Mouse (Mus musculus): Measurements from ENCODE around the gene Med26. TPM values are rescaled to one million over a fixed set of nuclear protein-coding genes. Genes with fewer than 3 reads are reported as not detected.

Gene Med26
- polyA plus RNA-seq (2016; fragmentation: Nextera tagmentation; extraction: Ambion mirVana) = 17.7 and 22.0 TPM in 2 replicates

DNA sequence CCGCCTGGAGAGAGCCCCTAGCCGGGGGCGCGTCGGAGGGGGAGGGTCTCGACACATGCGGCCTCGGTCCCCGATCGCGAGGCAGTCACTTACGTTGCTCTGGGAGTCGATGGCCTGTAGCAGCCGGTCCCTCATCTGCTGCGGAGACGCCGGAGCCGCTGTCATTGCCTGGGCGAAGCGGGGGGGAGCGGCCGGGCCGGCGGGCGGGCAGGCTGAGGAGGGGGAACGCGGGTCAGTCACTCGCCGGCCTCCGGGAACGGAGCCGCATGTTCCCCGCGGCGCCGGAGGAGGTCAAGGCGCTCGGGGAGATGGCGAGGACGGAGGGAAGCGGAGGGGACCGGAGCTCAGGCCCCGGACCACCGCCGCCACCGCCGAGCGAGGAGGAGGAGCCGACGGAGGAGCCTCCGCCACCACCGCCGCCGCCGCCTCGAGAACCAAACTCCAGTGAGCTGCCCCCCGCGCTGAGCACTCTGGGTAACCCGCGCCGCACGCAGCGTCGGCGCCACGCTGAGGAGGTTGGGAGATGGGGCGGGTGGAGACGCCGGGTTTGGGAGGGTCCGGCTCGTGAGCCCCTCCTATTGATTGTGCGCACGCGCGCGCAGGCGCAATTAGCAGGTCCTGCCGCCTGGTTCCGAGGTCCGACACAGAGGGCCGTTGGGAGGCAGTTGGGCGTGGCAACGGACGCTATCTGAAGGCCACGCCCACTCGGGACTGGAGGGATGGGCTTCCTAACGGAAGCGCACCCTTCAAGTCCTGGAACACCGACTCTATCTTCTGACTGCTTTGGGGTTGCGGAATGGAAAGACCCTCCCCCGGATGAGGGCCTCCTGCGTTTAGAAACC is at the start of gene Med26:
Gene Med26 (minus strand): TSS at position 469 of the 842 bp plus-strand sequence.
- peak; percentile 94 for ATAC-seq (ENCODE audit: low FRiP score)
- Histone ChIP-seq H3K4me3 (peak within 1 kb of the TSS; percentile 96), H3K9me3 (replicated peaks) (no peaks in the 10 kb centered on the region), H3K4me2 (replicated peaks) (peak within 1 kb of the TSS; percentile 97), H3K9ac (peak within 1 kb of the TSS; percentile 99), H3K27me3 (no peaks in the 10 kb centered on the region), H3K27ac (peak within 1 kb of the TSS; percentile 92), H3K4me1 (peaks cover 23% of the 10 kb centered on the region), H3K36me3 (peaks cover 3% of the 10 kb centered on the region; the same call in 1 of the 2 replicates)
- under 1% methylated on average over 75 of the region's 92 CpGs for WGBS

DNA sequence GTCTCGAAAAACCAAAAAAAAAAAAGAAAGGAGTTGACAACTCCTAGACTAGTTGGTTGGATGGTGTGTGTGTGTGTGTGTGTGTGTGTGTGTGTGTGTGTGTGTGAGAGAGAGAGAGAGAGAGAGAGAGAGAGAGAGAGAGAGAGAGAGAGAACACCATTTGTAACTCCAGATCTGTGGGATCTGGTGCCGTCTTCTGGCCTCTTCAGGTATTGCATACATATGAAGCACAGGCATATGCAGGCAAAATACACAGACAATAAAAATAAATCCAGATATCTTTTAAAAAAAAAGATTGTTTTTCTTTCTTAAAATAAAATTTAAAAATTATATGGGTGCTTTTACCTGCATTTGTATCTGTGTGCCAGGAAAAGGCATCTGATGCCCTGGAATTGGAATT is 42.1 kb upstream of the Med26 start:
- Histone ChIP-seq H3K4me3 (no peak overlapping the region), H3K9ac (no peak overlapping the region)
- 59% methylated on average over 2 of the region's 2 CpGs for WGBS

DNA sequence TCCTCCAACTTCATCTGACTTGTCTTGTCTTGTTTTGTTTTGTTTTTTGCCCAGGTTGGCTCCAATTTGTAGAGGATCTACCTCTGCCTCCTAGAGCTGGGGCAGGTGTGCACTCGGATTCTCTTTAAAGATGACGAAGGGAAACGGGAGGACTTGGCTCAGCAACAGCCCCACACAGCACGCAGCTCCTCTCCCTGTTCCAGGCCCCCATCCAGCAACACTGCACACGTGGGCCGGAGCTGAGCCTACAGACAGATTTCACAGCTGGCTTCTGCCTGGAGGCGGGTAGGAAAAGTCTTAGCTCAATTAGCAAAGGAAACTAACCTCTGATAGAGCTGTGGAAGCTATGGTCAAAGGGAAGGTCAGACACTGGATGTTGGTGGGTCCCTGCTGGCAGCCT is 41.2 kb upstream of the Med26 start:
- no peak overlapping the region for H3K4me2 ChIP-seq (replicated peaks)
- ATAC-seq (ENCODE audit: low FRiP score) = no peak
- no peaks in the 10 kb centered on the region for H3K9me3 ChIP-seq (replicated peaks)
- no peaks in the 10 kb centered on the region for H3K36me3 ChIP-seq
- H3K27ac ChIP-seq = no peak overlapping the region
- H3K4me1 ChIP-seq = no peaks in the 10 kb centered on the region
- no peak overlapping the region for H3K9ac ChIP-seq
- H3K27me3 ChIP-seq = no peaks in the 10 kb centered on the region
- 77% methylated on average over 7 of the region's 7 CpGs for WGBS
- no peak overlapping the region for H3K4me3 ChIP-seq

More for the DNA sequence above, 42.1 kb upstream of the Med26 start:
- Histone ChIP-seq H3K9me3 (replicated peaks) (no peaks in the 10 kb centered on the region), H3K27me3 (no peaks in the 10 kb centered on the region), H3K27ac (no peak overlapping the region), H3K36me3 (no peaks in the 10 kb centered on the region), H3K4me2 (replicated peaks) (no peak overlapping the region), H3K4me1 (no peaks in the 10 kb centered on the region)
- no peak for ATAC-seq (ENCODE audit: low FRiP score)

DNA sequence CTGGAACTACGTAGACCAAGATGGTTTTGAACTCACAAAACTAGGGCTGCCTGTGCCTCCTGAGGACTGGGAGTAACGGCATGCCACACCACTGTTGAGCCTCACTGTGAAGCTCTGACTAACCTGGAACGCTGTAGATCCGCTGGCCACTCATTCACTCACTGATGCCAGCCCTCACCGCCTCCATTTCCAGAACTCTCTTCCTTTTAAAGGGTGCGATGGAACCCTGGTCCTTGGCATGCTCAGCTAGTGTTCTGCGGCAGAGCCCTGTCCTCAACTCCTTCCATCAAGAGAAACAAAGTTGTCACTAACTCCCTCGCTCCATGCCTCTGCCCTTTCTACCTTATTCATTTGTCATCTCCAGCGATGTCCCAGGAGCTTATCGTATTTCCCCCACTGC is 40.8 kb upstream of the Med26 start:
- no peaks in the 10 kb centered on the region for H3K27me3 ChIP-seq
- no peak for ATAC-seq (ENCODE audit: low FRiP score)
- H3K9me3 ChIP-seq (replicated peaks) = no peaks in the 10 kb centered on the region
- H3K4me1 ChIP-seq = no peaks in the 10 kb centered on the region
- H3K27ac ChIP-seq = no peak overlapping the region
- H3K4me2 ChIP-seq (replicated peaks) = no peak overlapping the region
- H3K9ac ChIP-seq = no peak overlapping the region
- no peaks in the 10 kb centered on the region for H3K36me3 ChIP-seq
- H3K4me3 ChIP-seq = no peak overlapping the region
- WGBS = 90% methylated on average over 10 of the region's 10 CpGs

DNA sequence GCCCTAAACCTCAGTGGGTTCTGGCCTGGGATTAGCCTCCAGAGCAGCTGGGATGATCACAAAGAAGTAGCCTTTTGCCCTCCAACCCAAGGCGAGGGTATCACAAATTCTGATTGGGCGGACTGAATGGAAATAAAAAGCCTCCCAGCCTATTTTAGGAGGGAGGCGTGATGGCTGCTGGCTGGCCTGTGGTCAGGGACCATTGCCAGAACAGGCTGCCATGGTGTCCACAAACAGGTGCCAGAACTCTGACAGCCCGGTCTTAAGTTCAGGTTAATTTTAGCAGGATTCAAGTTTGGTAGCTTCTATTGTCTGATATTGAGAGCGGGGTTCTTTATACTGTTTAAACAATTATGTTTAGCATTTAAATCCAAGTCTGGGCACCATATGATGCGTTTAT is 39.7 kb upstream of the Med26 start:
- no peak for ATAC-seq (ENCODE audit: low FRiP score)
- WGBS = 75% methylated on average over 6 of the region's 6 CpGs
- no peaks in the 10 kb centered on the region for H3K27me3 ChIP-seq
- no peaks in the 10 kb centered on the region for H3K9me3 ChIP-seq (replicated peaks)
- no peaks in the 10 kb centered on the region for H3K36me3 ChIP-seq
- H3K27ac ChIP-seq = no peak overlapping the region
- no peaks in the 10 kb centered on the region for H3K4me1 ChIP-seq
- H3K4me2 ChIP-seq (replicated peaks) = no peak overlapping the region
- H3K9ac ChIP-seq = no peak overlapping the region
- no peak overlapping the region for H3K4me3 ChIP-seq

DNA sequence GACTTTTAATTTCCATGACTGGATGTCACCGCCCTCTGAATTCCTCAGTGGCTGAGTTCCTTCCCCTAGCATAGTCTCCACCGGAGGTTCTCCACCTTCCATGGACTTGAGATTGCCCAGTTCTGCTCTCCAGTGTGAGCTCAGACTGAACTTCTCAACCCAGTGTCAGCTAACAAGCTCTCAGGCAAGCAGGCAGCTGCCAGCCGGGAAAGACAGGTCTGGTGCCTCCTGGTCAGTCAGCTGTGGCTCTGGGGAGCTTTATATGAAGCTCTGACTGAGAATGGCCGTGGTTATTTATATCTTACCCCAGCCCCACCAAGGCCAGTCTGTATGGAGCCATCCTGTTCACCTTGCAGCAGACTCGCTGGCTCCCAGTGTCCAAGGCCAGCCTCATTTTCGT is 36.3 kb upstream of the Med26 start:
- H3K9me3 ChIP-seq (replicated peaks) = no peaks in the 10 kb centered on the region
- no peaks in the 10 kb centered on the region for H3K27me3 ChIP-seq
- H3K36me3 ChIP-seq = peaks cover 5% of the 10 kb centered on the region; the same call in 1 of the 2 replicates
- no peak overlapping the region for H3K4me2 ChIP-seq (replicated peaks)
- no peaks in the 10 kb centered on the region for H3K4me1 ChIP-seq
- no peak overlapping the region for H3K9ac ChIP-seq
- 81% methylated on average over 6 of the region's 6 CpGs for WGBS
- no peak for ATAC-seq (ENCODE audit: low FRiP score)
- no peak overlapping the region for H3K27ac ChIP-seq
- H3K4me3 ChIP-seq = no peak overlapping the region

DNA sequence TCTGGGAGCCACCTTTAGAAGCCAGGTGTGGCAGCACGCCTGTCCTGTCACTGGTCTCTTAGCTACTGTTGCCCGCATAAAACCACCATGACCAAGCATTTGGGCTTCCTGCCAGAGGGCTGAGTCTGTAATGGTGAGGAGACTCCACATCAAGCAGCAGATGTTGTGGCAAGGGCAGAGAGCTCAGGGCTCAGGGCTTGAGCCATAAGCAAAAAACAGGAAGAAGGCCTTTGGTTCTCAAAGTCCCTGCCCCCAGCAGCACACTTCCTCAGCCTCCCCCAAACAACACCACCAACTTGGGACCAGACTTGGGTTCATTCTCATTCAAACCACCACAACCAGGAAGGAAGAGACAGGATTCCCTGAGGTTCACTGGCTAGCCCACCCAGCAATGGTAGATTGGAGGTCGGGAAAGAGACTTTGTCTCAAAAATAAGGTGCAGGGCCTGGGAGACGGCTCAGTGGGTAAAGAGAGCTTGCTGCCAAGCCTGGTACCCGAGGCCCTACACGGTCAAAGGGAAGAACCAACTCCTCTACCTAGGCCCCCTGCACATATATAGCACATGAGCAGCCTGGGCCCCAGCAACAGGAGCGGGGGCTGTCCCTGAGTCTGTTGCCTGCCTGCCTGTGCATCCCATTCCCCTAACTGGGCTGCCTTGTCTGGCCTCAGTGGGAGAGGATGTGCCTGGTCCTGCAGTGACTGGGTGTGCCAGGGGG is 35.1 kb upstream of the Med26 start:
- H3K9ac ChIP-seq = no peak overlapping the region
- no peaks in the 10 kb centered on the region for H3K27me3 ChIP-seq
- no peak for ATAC-seq (ENCODE audit: low FRiP score)
- no peak overlapping the region for H3K27ac ChIP-seq
- H3K36me3 ChIP-seq = peaks cover 6% of the 10 kb centered on the region; the same call in 1 of the 2 replicates
- H3K9me3 ChIP-seq (replicated peaks) = no peaks in the 10 kb centered on the region
- 92% methylated on average over 7 of the region's 7 CpGs for WGBS
- no peak overlapping the region for H3K4me3 ChIP-seq
- no peaks in the 10 kb centered on the region for H3K4me1 ChIP-seq
- H3K4me2 ChIP-seq (replicated peaks) = no peak overlapping the region

DNA sequence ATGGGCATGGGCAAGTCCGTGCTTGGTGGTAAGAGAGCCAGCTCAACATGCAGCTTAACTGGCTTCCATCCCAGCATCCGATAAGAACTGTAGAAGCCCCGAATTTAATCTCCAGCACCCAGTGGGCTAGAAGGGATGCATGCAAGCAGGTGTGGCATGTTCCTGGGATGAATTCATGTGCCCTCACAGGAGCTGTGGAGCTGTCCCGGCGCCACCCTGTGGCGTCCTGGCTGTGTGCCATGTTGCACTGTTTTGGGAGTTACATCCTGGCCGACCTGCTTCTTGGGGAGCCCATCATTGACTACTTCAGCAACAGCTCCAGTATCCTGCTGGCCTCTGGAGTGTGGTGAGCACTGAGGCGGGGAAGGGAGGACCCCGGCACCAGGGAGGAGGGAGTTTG is 31.3 kb upstream of the Med26 start:
- 71% methylated on average over 9 of the region's 9 CpGs for WGBS
- Histone ChIP-seq H3K36me3 (peaks cover 6% of the 10 kb centered on the region; the same call in 1 of the 2 replicates), H3K27me3 (no peaks in the 10 kb centered on the region), H3K4me1 (no peaks in the 10 kb centered on the region), H3K4me2 (replicated peaks) (no peak overlapping the region), H3K9me3 (replicated peaks) (no peaks in the 10 kb centered on the region), H3K4me3 (no peak overlapping the region), H3K27ac (no peak overlapping the region), H3K9ac (no peak overlapping the region)
- no peak for ATAC-seq (ENCODE audit: low FRiP score)

DNA sequence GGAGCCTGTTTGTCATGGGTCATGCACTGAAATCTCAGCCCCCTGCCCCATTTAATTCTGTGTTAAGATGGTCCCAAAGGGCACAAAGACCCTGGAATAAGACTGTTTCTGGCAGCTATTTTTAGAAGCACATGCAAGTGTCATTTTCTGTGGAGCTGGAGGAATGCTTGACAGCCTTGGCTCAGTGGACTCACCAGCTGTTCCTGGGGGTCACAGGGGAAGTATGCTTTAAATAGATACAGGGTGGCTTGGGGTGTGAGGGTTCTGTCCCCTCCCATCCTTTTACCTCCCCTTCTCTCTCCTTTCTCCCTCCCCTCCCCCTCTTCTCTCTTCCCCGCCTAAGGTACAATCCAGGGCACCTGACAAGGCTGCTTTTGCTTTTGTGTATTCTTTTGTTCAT is 29.9 kb upstream of the Med26 start:
- WGBS = 79% methylated on average over 1 of the region's 1 CpGs
- Histone ChIP-seq H3K9ac (no peak overlapping the region), H3K4me2 (replicated peaks) (no peak overlapping the region), H3K4me3 (no peak overlapping the region), H3K36me3 (peaks cover 6% of the 10 kb centered on the region; the same call in 1 of the 2 replicates), H3K27ac (no peak overlapping the region), H3K4me1 (peaks cover under 1% of the 10 kb centered on the region), H3K27me3 (no peaks in the 10 kb centered on the region), H3K9me3 (replicated peaks) (no peaks in the 10 kb centered on the region)
- no peak for ATAC-seq (ENCODE audit: low FRiP score)

DNA sequence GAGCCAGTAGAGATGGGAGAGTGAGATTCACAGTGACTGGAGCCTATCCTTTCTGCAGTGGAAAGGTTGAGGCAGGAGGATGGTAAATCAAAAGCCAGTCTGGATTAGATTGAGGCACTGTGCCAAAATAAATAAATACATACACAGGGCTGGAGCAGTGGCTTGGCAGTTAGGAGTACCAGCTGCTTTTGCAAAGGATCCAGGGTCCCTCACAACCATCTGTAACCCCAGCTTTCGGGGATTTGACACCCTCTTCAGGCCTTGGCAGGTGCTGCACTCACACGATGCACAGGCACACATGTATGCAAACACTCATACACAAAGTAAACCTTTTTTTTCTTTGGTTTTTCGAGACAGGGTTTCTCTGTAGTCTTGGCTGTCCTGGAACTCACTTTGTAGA is 29.2 kb upstream of the Med26 start:
- H3K4me1 ChIP-seq = peaks cover 8% of the 10 kb centered on the region
- H3K27ac ChIP-seq = no peak overlapping the region
- H3K27me3 ChIP-seq = no peaks in the 10 kb centered on the region
- no peak for ATAC-seq (ENCODE audit: low FRiP score)
- no peak overlapping the region for H3K9ac ChIP-seq
- H3K4me3 ChIP-seq = no peak overlapping the region
- H3K4me2 ChIP-seq (replicated peaks) = no peak overlapping the region
- WGBS = 79% methylated on average over 3 of the region's 3 CpGs
- peaks cover 6% of the 10 kb centered on the region; the same call in 1 of the 2 replicates for H3K36me3 ChIP-seq
- H3K9me3 ChIP-seq (replicated peaks) = no peaks in the 10 kb centered on the region

DNA sequence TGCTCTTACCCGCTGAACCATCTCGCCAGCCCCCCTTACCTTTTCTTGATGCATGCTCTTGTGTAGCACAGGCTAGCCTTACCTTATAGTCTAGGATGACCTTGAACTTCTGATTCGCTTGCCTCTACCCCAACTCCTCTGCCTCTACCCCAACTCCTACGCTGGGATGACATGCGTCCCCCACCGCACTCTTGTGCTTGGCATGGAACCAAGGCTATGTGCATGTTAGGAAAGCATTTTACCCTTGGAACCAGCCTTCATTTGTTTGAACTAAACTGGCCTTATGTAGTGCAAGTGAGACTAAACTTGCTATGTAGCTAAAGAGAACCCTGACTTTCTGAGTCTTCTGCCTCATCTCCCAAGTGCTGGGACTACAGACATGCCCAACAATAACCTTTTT is 27.8 kb upstream of the Med26 start:
- WGBS = 95% methylated on average over 6 of the region's 6 CpGs

DNA sequence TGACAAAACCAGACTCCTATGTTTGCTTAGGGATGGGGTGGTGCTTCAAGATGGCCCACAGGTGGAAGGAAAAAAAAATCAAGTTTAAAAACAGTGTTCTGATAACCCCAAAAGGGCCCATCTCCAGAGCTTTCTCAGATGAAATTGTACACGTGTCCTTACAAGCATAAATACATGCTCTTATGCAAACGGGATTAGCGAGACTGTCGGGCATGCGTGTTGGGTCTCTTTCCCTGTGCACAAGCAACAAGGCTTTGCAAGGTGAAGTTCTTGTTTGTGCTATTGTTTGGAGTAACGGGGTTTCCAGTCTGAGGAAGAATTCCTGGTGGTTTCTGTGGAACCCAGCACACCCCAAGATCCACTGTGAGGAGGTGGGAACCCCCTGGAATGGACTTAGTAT is 25.4 kb upstream of the Med26 start:
- 86% methylated on average over 6 of the region's 6 CpGs for WGBS
- no peak overlapping the region for H3K4me3 ChIP-seq
- no peak for ATAC-seq (ENCODE audit: low FRiP score)
- no peak overlapping the region for H3K27ac ChIP-seq
- no peaks in the 10 kb centered on the region for H3K9me3 ChIP-seq (replicated peaks)
- H3K4me1 ChIP-seq = peaks cover 19% of the 10 kb centered on the region
- no peak overlapping the region for H3K9ac ChIP-seq
- no peak overlapping the region for H3K4me2 ChIP-seq (replicated peaks)
- peaks cover 6% of the 10 kb centered on the region for H3K36me3 ChIP-seq
- no peaks in the 10 kb centered on the region for H3K27me3 ChIP-seq

More for the DNA sequence above, 27.8 kb upstream of the Med26 start:
- ATAC-seq (ENCODE audit: low FRiP score) = no peak
- Histone ChIP-seq H3K4me3 (no peak overlapping the region), H3K36me3 (peaks cover 6% of the 10 kb centered on the region; the same call in 1 of the 2 replicates), H3K9me3 (replicated peaks) (no peaks in the 10 kb centered on the region), H3K27me3 (no peaks in the 10 kb centered on the region), H3K4me1 (peaks cover 9% of the 10 kb centered on the region), H3K27ac (no peak overlapping the region), H3K9ac (no peak overlapping the region), H3K4me2 (replicated peaks) (no peak overlapping the region)
